Mouse (Mus musculus) hindbrain, postnatal 0 days (tissue): ENCODE measurements around the gene Prrc2b. TPM values are rescaled to one million over a fixed set of nuclear protein-coding genes. Genes with fewer than 3 reads are reported as not detected.

Source experiments
- ATAC-seq: fragments of 200-750 bp; cut with Nextera tagmentation; 2 replicates; pipeline ENCODE4 v1.8.0; 2017; ENCODE audit warnings: mild to moderate bottlenecking, moderate TSS enrichment, moderate library complexity
- DNase-seq: peaks from one replicate; pipeline ENCODE4 v3.0.0-alpha.2; 2015; ENCODE audit warnings: low spot score
- H3K27ac ChIP-seq: fragments of 300-500 bp; sonication (generic); 2 replicates; pipeline ENCODE4 v1.5.1; 2014; ENCODE audit warnings: mild to moderate bottlenecking
- H3K27me3 ChIP-seq: fragments of 300-500 bp; sonication (generic); 2 replicates; pipeline ENCODE4 v1.6.1; 2014; ENCODE audit warnings: low read length, mixed read lengths; ENCODE audit not compliant: insufficient read depth
- H3K36me3 ChIP-seq: fragments of 300-500 bp; sonication (generic); 2 replicates; pipeline ENCODE4 v1.6.1; 2014; ENCODE audit warnings: low read length, mixed read lengths; ENCODE audit not compliant: insufficient read depth
- H3K4me1 ChIP-seq: fragments of 300-500 bp; sonication (generic); 2 replicates; pipeline ENCODE4 v1.6.1; 2014; ENCODE audit warnings: antibody characterized with exemption, low read length, mixed read lengths; ENCODE audit not compliant: insufficient read depth
- H3K4me2 ChIP-seq: fragments of 300-500 bp; sonication (generic); 2 replicates; pipeline ENCODE4 v1.6.1; 2014; ENCODE audit warnings: low read depth, mild to moderate bottlenecking, low read length, moderate library complexity, mixed read lengths
- H3K4me3 ChIP-seq: fragments of 300-500 bp; sonication (generic); 2 replicates; pipeline ENCODE4 v1.5.1; 2014; ENCODE audit warnings: low read length
- H3K9ac ChIP-seq: fragments of 300-500 bp; sonication (generic); replicated peaks from 2 replicates; pipeline ENCODE4 v1.6.1; 2014; ENCODE audit warnings: mild to moderate bottlenecking, low read length, moderate library complexity, mixed read lengths
- H3K9me3 ChIP-seq: fragments of 300-500 bp; sonication (generic); 2 replicates; pipeline ENCODE4 v1.6.1; 2016; ENCODE audit warnings: low read length, mixed read lengths
- CTCF ChIP-seq: IDR thresholded peaks from 2 replicates; pipeline ENCODE4 v1.5.1; 2016; ENCODE audit warnings: antibody characterized with exemption, control low read depth, low read depth
- WGBS: fragments of 180-500 bp; shearing (Covaris S2); extraction: QIAGEN DNeasy Blood & Tissue Kit; methylation state at CpG from one replicate; pipeline ENCODE4 v1.1.7; 2014; 5-methylcytosine and 5-hydroxymethylcytosine counted together
- polyA plus RNA-seq: library from polyadenylated mRNA; unstranded; fragments of >200 nt; fragmentation: Nextera tagmentation; extraction: Ambion mirVana; gene quantifications from 2 replicates; pipeline ENCODE4 v1.2.1, GENCODE M21; 2015
- total RNA-seq: library from RNA; depleted of rRNA; stranded (reverse); fragments of >200 nt; gene quantifications from 2 replicates; pipeline ENCODE4 v1.2.3, GENCODE M21; 2014

Prrc2b gene
- total and polyA plus RNA-seq, 2 experiments from 2014 or later: 55.9 to 206 TPM

GRCm38 (mm10) chr2:32256273-32256672 lies 105.4 kb downstream of the Prrc2b start:
- Histone ChIP-seq H3K27me3 (no peaks in the 10 kb centered on the region), H3K9ac (no peak overlapping the region), H3K9me3 (no peaks in the 10 kb centered on the region), H3K4me1 (peaks cover 6% of the 10 kb centered on the region; the same call in 1 of the 2 replicates), H3K4me3 (no peak overlapping the region), H3K36me3 (peaks cover 49% of the 10 kb centered on the region; the same call in 1 of the 2 replicates), H3K27ac (no peak overlapping the region), H3K4me2 (no peak overlapping the region)
- 92% methylated on average over 11 of the region's 11 CpGs for WGBS
- DNase-seq: no peak
- no peak for ATAC-seq
- no peak for TF ChIP-seq CTCF

DNA sequence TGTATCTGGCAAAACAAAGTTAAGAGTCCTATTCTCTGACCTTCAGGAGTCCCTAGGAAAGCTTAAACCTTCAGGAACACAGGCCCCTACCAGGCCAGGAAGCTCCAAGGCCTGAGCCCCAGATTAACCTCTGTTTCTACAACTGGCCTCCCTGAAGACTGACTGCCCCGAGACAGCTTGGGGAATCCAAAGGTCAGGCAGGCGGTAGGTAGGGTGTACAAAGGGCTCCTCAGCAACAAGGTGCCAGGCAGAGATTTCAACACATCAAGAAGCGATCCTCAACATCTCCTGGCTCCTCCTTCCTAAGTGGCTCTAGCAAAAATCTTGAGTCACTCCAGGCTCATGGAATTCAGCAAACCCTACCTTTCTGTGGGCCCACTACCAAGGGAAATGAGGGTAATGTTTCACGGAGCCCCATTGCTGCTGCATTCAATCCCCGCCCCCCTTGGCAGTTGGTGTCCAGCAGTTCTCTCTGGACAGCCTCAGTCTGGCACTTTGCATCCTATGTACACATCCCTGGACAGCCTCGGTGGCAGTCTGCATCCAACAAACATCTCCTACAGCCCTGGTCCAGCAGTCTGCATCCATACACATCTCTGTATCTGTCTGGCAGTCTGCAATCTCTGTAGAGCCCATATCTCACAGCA lies 108.1 kb downstream of the Prrc2b start:
- no peak for TF ChIP-seq CTCF
- DNase-seq (no peak), ATAC-seq (no peak)
- Histone ChIP-seq H3K4me2 (peak overlapping the region; percentile 72), H3K27me3 (no peaks in the 10 kb centered on the region), H3K4me1 (peaks cover 6% of the 10 kb centered on the region; the same call in 1 of the 2 replicates), H3K27ac (peak overlapping the region; percentile 74; the same call in 1 of the 2 replicates), H3K4me3 (peak overlapping the region; percentile 90), H3K36me3 (peaks cover 23% of the 10 kb centered on the region; the same call in 1 of the 2 replicates), H3K9me3 (no peaks in the 10 kb centered on the region), H3K9ac (peak overlapping the region; percentile 80)
- 59% methylated on average over 6 of the region's 6 CpGs for WGBS

GRCm38 (mm10) chr2:32259657-32260417 lies 109.0 kb downstream of the Prrc2b start, which contains the start of gene Uck1:
Gene Uck1, minus strand, starts transcription at chr2:32260159.
- Histone ChIP-seq H3K9me3 (no peaks in the 10 kb centered on the region), H3K9ac (peak within 1 kb of the TSS; percentile 80), H3K4me2 (peak within 1 kb of the TSS; percentile 72), H3K4me1 (peaks cover 6% of the 10 kb centered on the region; the same call in 1 of the 2 replicates), H3K27ac (peak within 1 kb of the TSS; percentile 74), H3K4me3 (peak within 1 kb of the TSS; percentile 90), H3K36me3 (peaks cover 16% of the 10 kb centered on the region; the same call in 1 of the 2 replicates), H3K27me3 (no peaks in the 10 kb centered on the region)
- DNase-seq: peak; percentile 95
- ATAC-seq: peak; percentile 95
- 1% methylated on average over 59 of the region's 59 CpGs for WGBS
- TF ChIP-seq CTCF: no peak

DNA sequence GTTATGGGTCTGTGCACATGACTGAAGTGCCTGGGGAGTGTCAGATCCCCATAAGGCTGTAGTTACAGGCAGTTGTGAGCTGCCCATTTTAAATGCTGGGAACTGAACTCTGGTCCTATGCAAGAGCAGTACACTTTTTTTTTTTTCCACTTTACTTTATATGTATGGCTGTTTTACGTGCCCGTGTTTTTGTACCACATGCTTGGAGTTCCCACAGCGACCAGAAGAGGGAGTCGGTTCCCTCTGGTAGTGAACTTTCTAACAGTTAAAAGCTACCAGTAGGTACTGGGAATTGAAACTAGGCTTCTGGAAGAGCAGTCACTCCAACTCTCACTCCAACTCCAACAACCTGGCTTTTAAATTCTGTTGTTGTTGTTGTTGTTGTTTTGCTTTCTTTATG lies 109.8 kb downstream of the Prrc2b start:
- Histone ChIP-seq H3K9me3 (no peaks in the 10 kb centered on the region), H3K9ac (no peak overlapping the region), H3K27me3 (no peaks in the 10 kb centered on the region), H3K4me1 (peaks cover 6% of the 10 kb centered on the region; the same call in 1 of the 2 replicates), H3K4me2 (no peak overlapping the region; the same call in 1 of the 2 replicates), H3K4me3 (no peak overlapping the region), H3K36me3 (peaks cover 16% of the 10 kb centered on the region; the same call in 1 of the 2 replicates), H3K27ac (no peak overlapping the region)
- ATAC-seq (no peak), DNase-seq (peak; percentile 61)
- WGBS: 23% methylated on average over 4 of the region's 4 CpGs
- TF ChIP-seq CTCF: peak; percentile 55

GRCm38 (mm10) chr2:32275823-32276222 lies 124.9 kb downstream of the Prrc2b start:
- ATAC-seq: no peak

DNA sequence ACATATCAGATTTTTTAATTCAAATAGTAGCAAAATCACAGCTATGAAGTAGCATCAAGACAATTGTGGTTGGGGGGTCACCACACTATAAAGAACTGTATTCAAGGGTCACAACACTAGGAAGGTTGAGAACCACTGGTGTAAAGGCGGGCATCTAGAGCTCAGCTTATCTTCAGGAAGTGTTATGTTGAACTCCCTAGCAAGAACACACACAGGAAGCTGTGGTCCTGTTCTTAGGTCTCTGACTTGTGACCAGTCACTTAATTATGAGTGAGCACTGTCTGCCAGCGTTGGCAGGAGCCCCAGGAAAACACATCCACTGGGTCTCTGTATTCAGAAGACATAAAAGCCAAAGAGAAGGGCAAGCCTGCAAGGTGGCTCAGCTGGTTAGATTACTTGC lies 131.4 kb downstream of the Prrc2b start:
- H3K9me3 ChIP-seq: no peaks in the 10 kb centered on the region
- DNase-seq: no peak
- TF ChIP-seq CTCF: no peak
- ATAC-seq: no peak
- 95% methylated on average over 2 of the region's 2 CpGs for WGBS
- H3K36me3 ChIP-seq: peaks cover 38% of the 10 kb centered on the region
- no peak overlapping the region for H3K27ac ChIP-seq
- peaks cover 10% of the 10 kb centered on the region for H3K4me1 ChIP-seq
- H3K9ac ChIP-seq: no peak overlapping the region
- H3K4me3 ChIP-seq: no peak overlapping the region
- no peaks in the 10 kb centered on the region for H3K27me3 ChIP-seq
- H3K4me2 ChIP-seq: no peak overlapping the region

More at GRCm38 (mm10) chr2:32275823-32276222, 124.9 kb downstream of the Prrc2b start:
- no peaks in the 10 kb centered on the region for H3K4me1 ChIP-seq
- WGBS: 82% methylated on average over 3 of the region's 3 CpGs
- H3K4me3 ChIP-seq: no peak overlapping the region
- H3K9me3 ChIP-seq: no peaks in the 10 kb centered on the region
- H3K27ac ChIP-seq: no peak overlapping the region
- H3K36me3 ChIP-seq: peaks cover 23% of the 10 kb centered on the region
- no peak for DNase-seq
- no peak overlapping the region for H3K4me2 ChIP-seq
- no peak overlapping the region for H3K9ac ChIP-seq
- no peaks in the 10 kb centered on the region for H3K27me3 ChIP-seq
- TF ChIP-seq CTCF: no peak
